Mouse (Mus musculus): ENCODE results near the gene Nfya. TPM values are rescaled to one million over a fixed set of nuclear protein-coding genes. Genes with fewer than 3 reads are reported as not detected.

Nfya gene
- polyA plus RNA-seq, 1 experiment = 1.3 TPM

- no peaks in the 10 kb centered on the region for H3K9me3 ChIP-seq (ENCODE audit: control insufficient read depth, low read length)
- peak; percentile 92 for TF ChIP-seq TAL1 (IDR thresholded peaks at IDR 0.05; ENCODE audit: low read length)
- TF ChIP-seq GATA1 (IDR thresholded peaks at IDR 0.05; ENCODE audit: low read length) = peak; percentile 91
- peaks cover 53% of the 10 kb centered on the region for H3K36me3 ChIP-seq (ENCODE audit: control insufficient read depth)
- H3K27me3 ChIP-seq (ENCODE audit: control insufficient read depth) = no peaks in the 10 kb centered on the region
- H3K4me1 ChIP-seq (ENCODE audit: control insufficient read depth) = peaks cover 97% of the 10 kb centered on the region
- H3K4me3 ChIP-seq (replicated peaks) = peak overlapping the region; percentile 65
Observed at GRCm38 (mm10) chr17:48450666-48451352, 41.1 kb upstream of the Nfya start.

GRCm38 (mm10) chr17:48447675-48448074 is 38.0 kb upstream of the Nfya start:
- H3K4me1 ChIP-seq (ENCODE audit: control insufficient read depth) = peaks cover 75% of the 10 kb centered on the region
- TF ChIP-seq TAL1 (IDR thresholded peaks at IDR 0.05; ENCODE audit: low read length) = no peak
- TF ChIP-seq GATA1 (IDR thresholded peaks at IDR 0.05; ENCODE audit: low read length) = no peak
- peaks cover 61% of the 10 kb centered on the region for H3K36me3 ChIP-seq (ENCODE audit: control insufficient read depth)
- no peaks in the 10 kb centered on the region for H3K27me3 ChIP-seq (ENCODE audit: control insufficient read depth)
- H3K9me3 ChIP-seq (ENCODE audit: control insufficient read depth, low read length) = no peaks in the 10 kb centered on the region; the same call in 1 of the 2 replicates
- peak overlapping the region; percentile 65 for H3K4me3 ChIP-seq (replicated peaks)

DNA sequence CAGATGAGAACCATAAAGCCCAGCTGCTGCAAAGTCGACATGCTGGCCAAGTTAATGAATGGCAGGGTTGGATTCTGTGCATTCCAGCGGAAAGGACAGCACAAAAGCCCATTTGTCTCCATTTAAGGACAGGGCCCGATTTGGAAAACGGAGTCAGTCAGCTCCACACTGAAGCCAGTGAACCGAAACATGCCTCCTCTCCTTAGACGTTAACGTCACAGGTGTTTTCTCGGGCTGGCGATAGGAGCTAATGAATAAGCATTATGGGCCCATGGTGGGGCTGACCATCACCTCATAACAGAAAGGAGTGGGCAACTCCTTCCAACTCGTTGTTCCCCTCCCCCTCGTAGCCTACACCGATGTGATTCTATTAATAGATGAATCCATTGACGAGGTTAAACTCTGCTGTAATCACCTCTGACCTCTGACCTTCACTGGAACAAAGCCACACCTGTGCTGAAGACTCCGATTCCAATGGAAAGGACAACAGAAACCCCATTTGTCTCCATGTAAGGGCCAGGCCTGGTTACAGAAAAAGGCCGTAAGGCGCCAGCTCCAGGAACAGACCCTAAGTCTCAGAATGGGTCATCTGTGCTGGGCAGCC is 33.9 kb upstream of the Nfya start:
- Histone ChIP-seq H3K4me3 (replicated peaks) (no peak overlapping the region), H3K9me3 (ENCODE audit: control insufficient read depth, low read length) (no peaks in the 10 kb centered on the region; the same call in 1 of the 2 replicates), H3K4me1 (ENCODE audit: control insufficient read depth) (peaks cover 35% of the 10 kb centered on the region), H3K27me3 (ENCODE audit: control insufficient read depth) (no peaks in the 10 kb centered on the region), H3K36me3 (ENCODE audit: control insufficient read depth) (peaks cover 38% of the 10 kb centered on the region)
- TF ChIP-seq TAL1 (IDR thresholded peaks at IDR 0.05; ENCODE audit: low read length) (no peak), GATA1 (IDR thresholded peaks at IDR 0.05; ENCODE audit: low read length) (no peak)

GRCm38 (mm10) chr17:48442745-48443457 is 33.2 kb upstream of the Nfya start:
- Histone ChIP-seq H3K4me3 (replicated peaks) (no peak overlapping the region), H3K36me3 (ENCODE audit: control insufficient read depth) (peaks cover 31% of the 10 kb centered on the region), H3K9me3 (ENCODE audit: control insufficient read depth, low read length) (no peaks in the 10 kb centered on the region; the same call in 1 of the 2 replicates), H3K4me1 (ENCODE audit: control insufficient read depth) (peaks cover 29% of the 10 kb centered on the region), H3K27me3 (ENCODE audit: control insufficient read depth) (no peaks in the 10 kb centered on the region)
- TF ChIP-seq TAL1 (IDR thresholded peaks at IDR 0.05; ENCODE audit: low read length) = no peak
- TF ChIP-seq GATA1 (IDR thresholded peaks at IDR 0.05; ENCODE audit: low read length) = no peak

DNA sequence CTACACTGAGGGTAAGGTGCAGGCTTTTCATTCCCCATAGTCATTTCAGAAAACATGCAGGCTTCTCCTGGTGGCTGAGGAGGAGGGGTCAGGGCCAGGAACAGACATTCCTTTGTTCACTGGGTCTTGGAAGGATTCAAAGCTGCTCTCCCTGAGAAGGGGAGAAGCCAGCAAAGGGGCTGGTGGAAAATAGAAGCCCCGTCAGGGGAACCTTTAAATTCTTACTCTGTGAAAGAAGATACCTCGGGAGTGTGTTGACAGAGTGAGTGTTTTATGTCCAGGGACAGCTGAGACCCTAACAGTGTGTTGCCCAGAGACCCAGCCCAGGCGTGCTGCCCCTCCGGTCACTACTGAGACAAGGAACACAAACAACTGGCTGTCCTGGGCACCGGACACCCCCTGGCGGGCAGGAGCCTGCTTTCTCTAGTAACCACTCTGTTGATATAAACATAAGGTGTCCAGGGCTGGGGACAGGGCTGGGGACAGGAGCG is 27.8 kb upstream of the Nfya start:
- TF ChIP-seq TAL1 (IDR thresholded peaks at IDR 0.05; ENCODE audit: low read length) (no peak), GATA1 (IDR thresholded peaks at IDR 0.05; ENCODE audit: low read length) (no peak)
- Histone ChIP-seq H3K27me3 (ENCODE audit: control insufficient read depth) (no peaks in the 10 kb centered on the region), H3K4me1 (ENCODE audit: control insufficient read depth) (peaks cover 19% of the 10 kb centered on the region), H3K4me3 (replicated peaks) (no peak overlapping the region), H3K9me3 (ENCODE audit: control insufficient read depth, low read length) (no peaks in the 10 kb centered on the region), H3K36me3 (ENCODE audit: control insufficient read depth) (no peaks in the 10 kb centered on the region)

DNA sequence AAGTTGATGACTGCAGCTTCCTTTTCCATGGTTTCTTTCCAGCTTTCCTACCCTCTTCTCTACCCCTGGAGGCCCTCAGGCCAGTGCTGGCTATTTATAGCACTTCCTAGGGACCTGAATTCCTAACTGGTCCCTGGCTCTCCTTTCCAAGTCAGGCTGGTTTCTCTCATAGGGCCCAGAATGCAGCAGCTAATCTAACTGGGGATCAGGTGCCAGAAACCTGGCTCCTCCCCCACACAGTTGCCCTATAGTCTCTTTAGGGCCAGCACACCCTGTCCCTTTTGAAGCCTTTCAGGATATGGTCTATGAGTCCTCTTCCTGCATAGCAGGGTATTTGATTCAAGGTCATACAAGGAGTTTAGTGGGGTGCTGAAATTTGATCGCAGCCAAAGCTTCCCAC is 26.8 kb upstream of the Nfya start:
- peaks cover 26% of the 10 kb centered on the region for H3K4me1 ChIP-seq (ENCODE audit: control insufficient read depth)
- no peaks in the 10 kb centered on the region for H3K27me3 ChIP-seq (ENCODE audit: control insufficient read depth)
- H3K9me3 ChIP-seq (ENCODE audit: control insufficient read depth, low read length) = no peaks in the 10 kb centered on the region
- no peaks in the 10 kb centered on the region for H3K36me3 ChIP-seq (ENCODE audit: control insufficient read depth)
- H3K4me3 ChIP-seq (replicated peaks) = no peak overlapping the region
- no peak for TF ChIP-seq TAL1 (IDR thresholded peaks at IDR 0.05; ENCODE audit: low read length)
- TF ChIP-seq GATA1 (IDR thresholded peaks at IDR 0.05; ENCODE audit: low read length) = no peak

DNA sequence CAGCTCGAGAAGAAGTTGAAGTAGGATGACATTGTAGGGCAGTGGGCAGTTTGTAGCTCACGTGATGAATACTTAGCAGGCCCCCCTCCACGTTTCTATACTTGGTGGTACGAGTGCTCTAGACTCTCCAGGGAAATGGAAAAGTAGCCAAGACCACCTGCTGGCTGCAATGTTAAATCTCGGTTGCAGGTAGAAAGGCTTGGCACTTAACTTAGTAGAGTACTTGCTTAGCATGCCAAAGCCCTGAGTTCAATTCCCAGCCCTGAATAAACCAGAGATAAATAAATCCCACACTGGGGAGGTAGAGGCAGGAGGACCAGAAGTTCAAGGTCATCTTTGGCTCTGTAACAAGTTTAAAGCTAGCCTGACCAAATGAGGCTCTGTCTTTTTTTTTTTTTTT is 24.8 kb upstream of the Nfya start:
- H3K36me3 ChIP-seq (ENCODE audit: control insufficient read depth) = no peaks in the 10 kb centered on the region
- no peaks in the 10 kb centered on the region for H3K9me3 ChIP-seq (ENCODE audit: control insufficient read depth, low read length)
- no peak for TF ChIP-seq TAL1 (IDR thresholded peaks at IDR 0.05; ENCODE audit: low read length)
- no peak for TF ChIP-seq GATA1 (IDR thresholded peaks at IDR 0.05; ENCODE audit: low read length)
- H3K4me3 ChIP-seq (replicated peaks) = no peak overlapping the region
- peaks cover 33% of the 10 kb centered on the region for H3K4me1 ChIP-seq (ENCODE audit: control insufficient read depth)
- H3K27me3 ChIP-seq (ENCODE audit: control insufficient read depth) = no peaks in the 10 kb centered on the region

- no peaks in the 10 kb centered on the region for H3K36me3 ChIP-seq (ENCODE audit: control insufficient read depth)
- TF ChIP-seq TAL1 (IDR thresholded peaks at IDR 0.05; ENCODE audit: low read length) (no peak), GATA1 (IDR thresholded peaks at IDR 0.05; ENCODE audit: low read length) (no peak)
- no peak overlapping the region for H3K4me3 ChIP-seq (replicated peaks)
- H3K27me3 ChIP-seq (ENCODE audit: control insufficient read depth) = no peaks in the 10 kb centered on the region
- H3K4me1 ChIP-seq (ENCODE audit: control insufficient read depth) = peaks cover 33% of the 10 kb centered on the region
- no peaks in the 10 kb centered on the region for H3K9me3 ChIP-seq (ENCODE audit: control insufficient read depth, low read length)
Observed at GRCm38 (mm10) chr17:48433689-48434330, 24.1 kb upstream of the Nfya start.
